Mouse (Mus musculus): Measurements from ENCODE around the gene Pbxip1. TPM values are rescaled to one million over a fixed set of nuclear protein-coding genes. Genes with fewer than 3 reads are reported as not detected.

Gene Pbxip1
- polyA plus RNA-seq, 1 experiment from 2014 or later: 48.6 TPM

GRCm38 (mm10) chr3:89454401-89455177 is 18.1 kb downstream of the Pbxip1 start, which contains the start of gene Pmvk:
TSS of gene Pmvk (plus strand) at chr3:89454541.
- no peak within 1 kb of the TSS for H3K4me3 ChIP-seq (ENCODE audit: low read depth, low read length)
- no peaks in the 10 kb centered on the region for H3K9me3 ChIP-seq (ENCODE audit: control insufficient read depth, low read length)
- no peak within 1 kb of the TSS for H3K4me2 ChIP-seq (replicated peaks; ENCODE audit: low read depth)
- H3K36me3 ChIP-seq (ENCODE audit: control insufficient read depth, insufficient read depth, low read length): no peaks in the 10 kb centered on the region
- DNase-seq (ENCODE audit: low spot score) (no peak), ATAC-seq (ENCODE audit: low FRiP score, low TSS enrichment) (no peak)
- H3K4me1 ChIP-seq (replicated peaks; ENCODE audit: control insufficient read depth, insufficient read depth): no peaks in the 10 kb centered on the region
- WGBS: 46% methylated on average over 10 of the region's 10 CpGs
- H3K27me3 ChIP-seq (ENCODE audit: control insufficient read depth, insufficient read depth, low read length): no peaks in the 10 kb centered on the region
- TF ChIP-seq CTCF (IDR thresholded peaks at IDR 0.05; ENCODE audit: low read depth) (no peak), EP300 (optimal IDR thresholded peaks at IDR 0.05) (no peak)
- H3K27ac ChIP-seq (replicated peaks): no peak within 1 kb of the TSS
- no peak within 1 kb of the TSS for H3K9ac ChIP-seq (ENCODE audit: low read length)

GRCm38 (mm10) chr3:89455786-89456285 is 19.3 kb downstream of the Pbxip1 start:
- TF ChIP-seq CTCF (IDR thresholded peaks at IDR 0.05; ENCODE audit: low read depth) (no peak), EP300 (optimal IDR thresholded peaks at IDR 0.05) (no peak)
- DNase-seq (ENCODE audit: low spot score) (no peak), ATAC-seq (ENCODE audit: low FRiP score, low TSS enrichment) (no peak)
- no peaks in the 10 kb centered on the region for H3K36me3 ChIP-seq (ENCODE audit: control insufficient read depth, insufficient read depth, low read length)
- H3K27me3 ChIP-seq (ENCODE audit: control insufficient read depth, insufficient read depth, low read length): no peaks in the 10 kb centered on the region
- no peaks in the 10 kb centered on the region for H3K4me1 ChIP-seq (replicated peaks; ENCODE audit: control insufficient read depth, insufficient read depth)
- no peaks in the 10 kb centered on the region for H3K9me3 ChIP-seq (ENCODE audit: control insufficient read depth, low read length)
- 78% methylated on average over 1 of the region's 1 CpGs for WGBS
- H3K9ac ChIP-seq (ENCODE audit: low read length): no peak overlapping the region
- no peak overlapping the region for H3K4me2 ChIP-seq (replicated peaks; ENCODE audit: low read depth)
- no peak overlapping the region for H3K27ac ChIP-seq (replicated peaks)
- H3K4me3 ChIP-seq (ENCODE audit: low read depth, low read length): no peak overlapping the region

DNA sequence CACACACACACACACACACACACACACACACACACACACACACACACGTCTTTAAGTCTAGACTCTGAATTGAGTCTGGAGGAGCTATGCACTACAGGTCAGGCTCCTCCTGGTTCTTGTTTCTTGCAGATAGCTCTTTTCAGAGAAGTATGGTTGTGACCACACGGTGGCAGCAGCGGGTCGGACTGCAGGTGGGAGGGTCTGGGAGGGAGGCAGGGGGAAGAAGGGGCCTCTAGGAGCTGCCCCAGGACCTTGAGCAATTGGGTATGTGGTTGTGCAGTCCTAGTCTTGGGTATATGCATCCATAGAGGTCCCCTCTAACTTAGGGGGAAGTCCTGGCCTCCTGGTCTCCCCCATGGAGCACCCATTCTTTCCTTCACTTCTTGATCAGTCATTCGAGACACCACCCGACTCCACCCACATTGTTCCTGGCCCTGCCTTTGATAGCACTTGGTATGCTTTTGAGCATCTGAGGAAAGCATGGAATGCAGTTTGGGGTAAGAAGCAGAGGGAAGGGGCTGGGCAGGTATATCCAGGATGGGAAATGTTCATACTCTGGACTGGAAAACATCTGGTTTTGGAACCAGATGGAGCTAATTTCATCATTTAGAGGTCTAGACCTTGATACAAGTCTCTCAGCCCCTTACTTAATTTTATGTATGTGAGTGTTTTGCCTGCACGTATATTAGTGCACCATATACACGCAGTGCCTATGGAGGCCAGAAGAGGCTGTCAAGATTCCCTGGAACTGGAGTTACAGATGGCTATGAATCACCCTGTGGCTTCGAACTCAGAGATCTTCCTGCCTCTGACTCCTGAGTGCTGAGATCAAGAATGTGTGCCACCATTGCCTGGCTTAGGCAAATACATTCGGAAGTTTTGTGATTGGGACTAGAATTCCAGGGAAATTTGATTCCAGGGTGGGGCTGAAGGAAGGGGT is 20.5 kb downstream of the Pbxip1 start:
- no peak; the same call in 1 of the 2 replicates for ATAC-seq (ENCODE audit: low FRiP score, low TSS enrichment)
- no peak overlapping the region for H3K4me2 ChIP-seq (replicated peaks; ENCODE audit: low read depth)
- H3K27me3 ChIP-seq (ENCODE audit: control insufficient read depth, insufficient read depth, low read length): no peaks in the 10 kb centered on the region
- H3K27ac ChIP-seq (replicated peaks): no peak overlapping the region
- peak; percentile 88 for DNase-seq (ENCODE audit: low spot score)
- no peak overlapping the region for H3K4me3 ChIP-seq (ENCODE audit: low read depth, low read length)
- H3K36me3 ChIP-seq (ENCODE audit: control insufficient read depth, insufficient read depth, low read length): no peaks in the 10 kb centered on the region
- TF ChIP-seq CTCF (IDR thresholded peaks at IDR 0.05; ENCODE audit: low read depth): peak; percentile 84
- no peak for TF ChIP-seq EP300 (optimal IDR thresholded peaks at IDR 0.05)
- no peaks in the 10 kb centered on the region for H3K4me1 ChIP-seq (replicated peaks; ENCODE audit: control insufficient read depth, insufficient read depth)
- no peaks in the 10 kb centered on the region for H3K9me3 ChIP-seq (ENCODE audit: control insufficient read depth, low read length)
- no peak overlapping the region for H3K9ac ChIP-seq (ENCODE audit: low read length)
- WGBS: 38% methylated on average over 10 of the region's 10 CpGs

- Histone ChIP-seq H3K4me2 (replicated peaks; ENCODE audit: low read depth) (peak overlapping the region; percentile 52), H3K4me3 (ENCODE audit: low read depth, low read length) (peak overlapping the region; percentile 45), H3K27me3 (ENCODE audit: control insufficient read depth, insufficient read depth, low read length) (no peaks in the 10 kb centered on the region), H3K4me1 (replicated peaks; ENCODE audit: control insufficient read depth, insufficient read depth) (no peaks in the 10 kb centered on the region), H3K36me3 (ENCODE audit: control insufficient read depth, insufficient read depth, low read length) (no peaks in the 10 kb centered on the region), H3K9me3 (ENCODE audit: control insufficient read depth, low read length) (no peaks in the 10 kb centered on the region), H3K27ac (replicated peaks) (peak overlapping the region; percentile 67; the same call in 1 of the 2 replicates), H3K9ac (ENCODE audit: low read length) (0 out of 2 replicates have a peak overlapping the region, but pooled peaks have one; percentile 5)
- TF ChIP-seq EP300 (optimal IDR thresholded peaks at IDR 0.05): no peak
- DNase-seq (ENCODE audit: low spot score) (peak; percentile 34), ATAC-seq (ENCODE audit: low FRiP score, low TSS enrichment) (peak; percentile 71)
- WGBS: 38% methylated on average over 13 of the region's 13 CpGs
Measured at GRCm38 (mm10) chr3:89458372-89458964, 22.0 kb downstream of the Pbxip1 start.

DNA sequence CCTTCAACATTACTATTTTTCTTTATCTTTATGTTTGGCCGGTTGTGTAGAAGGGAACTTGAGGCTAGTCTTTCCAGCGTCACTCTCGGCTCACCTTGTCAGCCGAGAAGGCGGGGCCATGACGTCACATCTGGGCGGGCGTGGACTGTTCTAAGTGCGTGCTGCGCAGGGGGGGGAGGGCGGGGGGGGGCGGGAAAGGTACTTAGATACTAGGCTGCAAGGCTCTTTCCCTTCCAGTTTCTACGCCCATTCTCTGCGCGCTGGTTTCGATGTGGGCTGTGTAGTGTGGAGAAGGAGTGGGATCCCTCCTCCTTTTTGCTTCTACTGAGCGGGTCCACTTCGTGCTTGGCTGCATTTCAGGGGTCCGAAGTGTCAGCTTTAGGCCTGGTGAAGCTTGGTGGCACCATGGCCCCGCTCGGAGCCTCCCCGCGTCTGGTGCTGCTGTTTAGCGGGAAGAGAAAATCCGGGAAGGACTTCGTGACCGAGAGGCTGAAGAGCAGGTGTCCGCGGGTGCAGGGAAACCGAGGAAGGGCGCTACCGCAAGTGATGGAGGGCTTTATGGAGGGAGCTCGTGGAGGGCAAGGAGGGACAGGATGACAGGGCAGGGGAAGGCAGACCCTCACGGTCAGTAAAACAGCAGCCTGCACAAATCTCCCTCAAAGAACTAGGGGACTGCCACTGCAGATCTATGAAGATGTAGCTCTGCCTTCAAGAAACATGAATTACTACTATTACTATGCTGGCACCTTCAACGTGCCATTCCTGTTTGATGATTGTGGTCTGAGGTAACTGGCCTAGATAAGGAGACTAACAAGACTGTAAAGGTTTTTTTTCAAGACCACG is 22.7 kb downstream of the Pbxip1 start:
- TF ChIP-seq CTCF (IDR thresholded peaks at IDR 0.05; ENCODE audit: low read depth): no peak
- TF ChIP-seq EP300 (optimal IDR thresholded peaks at IDR 0.05): no peak
- Histone ChIP-seq H3K9ac (ENCODE audit: low read length) (peak overlapping the region; percentile 43), H3K4me3 (ENCODE audit: low read depth, low read length) (peak overlapping the region; percentile 45), H3K27ac (replicated peaks) (peak overlapping the region; percentile 74), H3K4me1 (replicated peaks; ENCODE audit: control insufficient read depth, insufficient read depth) (no peaks in the 10 kb centered on the region), H3K27me3 (ENCODE audit: control insufficient read depth, insufficient read depth, low read length) (no peaks in the 10 kb centered on the region), H3K36me3 (ENCODE audit: control insufficient read depth, insufficient read depth, low read length) (no peaks in the 10 kb centered on the region), H3K4me2 (replicated peaks; ENCODE audit: low read depth) (peak overlapping the region; percentile 52), H3K9me3 (ENCODE audit: control insufficient read depth, low read length) (no peaks in the 10 kb centered on the region)
- DNase-seq (ENCODE audit: low spot score): peak; percentile 95
- under 1% methylated on average over 30 of the region's 36 CpGs for WGBS
- ATAC-seq (ENCODE audit: low FRiP score, low TSS enrichment): peak; percentile 92
